Mouse (Mus musculus): ENCODE data around the gene Hkdc1.

Gene Hkdc1

DNA sequence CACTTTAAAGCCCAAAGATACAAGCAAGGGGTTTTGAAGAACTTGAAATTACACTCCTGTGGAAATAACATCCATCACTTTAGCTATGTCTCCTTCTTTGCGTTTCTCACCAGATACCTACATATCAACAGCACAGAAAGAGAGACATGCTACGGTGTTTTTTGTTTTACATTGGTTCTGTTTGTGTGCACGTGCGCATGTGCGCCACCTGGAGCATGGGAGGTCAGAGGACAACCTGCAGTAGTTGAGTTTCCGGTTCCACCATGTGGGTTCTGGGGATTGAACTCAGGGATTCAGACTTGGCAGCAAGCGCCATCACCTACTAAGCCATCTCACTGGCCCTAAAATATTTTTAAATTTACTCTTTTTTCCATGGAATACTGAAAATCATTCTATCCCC is 63.5 kb downstream of the Hkdc1 start:
- DNase-seq: no peak

GRCm38 (mm10) chr10:62356105-62356730 is 66.1 kb downstream of the Hkdc1 start:
- no peak for DNase-seq

DNA sequence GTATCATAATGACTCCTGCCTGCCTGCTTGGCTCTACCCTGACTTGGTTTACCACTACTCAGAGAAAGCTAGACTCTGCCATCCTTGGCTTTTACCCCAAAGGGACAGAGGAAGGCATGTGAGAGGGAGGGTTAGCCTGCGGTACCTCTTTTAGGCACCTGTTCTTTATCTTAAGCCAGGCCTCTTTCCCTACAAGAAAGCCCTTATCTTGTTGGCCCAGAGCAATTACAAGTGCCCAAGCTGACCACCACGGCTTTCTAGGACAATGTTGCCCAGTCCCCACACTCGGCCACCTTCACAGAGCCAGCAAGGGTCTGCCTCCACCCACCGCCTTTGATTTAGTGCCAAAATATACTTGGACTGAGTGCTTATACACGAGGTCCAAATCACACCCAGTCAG is 77.1 kb downstream of the Hkdc1 start:
- DNase-seq: no peak

GRCm38 (mm10) chr10:62344004-62344752 is 78.1 kb downstream of the Hkdc1 start:
- no peak for DNase-seq

GRCm38 (mm10) chr10:62342512-62342911 is 79.8 kb downstream of the Hkdc1 start:
- no peak for DNase-seq

GRCm38 (mm10) chr10:62341956-62342355 is 80.3 kb downstream of the Hkdc1 start:
- DNase-seq: no peak

DNA sequence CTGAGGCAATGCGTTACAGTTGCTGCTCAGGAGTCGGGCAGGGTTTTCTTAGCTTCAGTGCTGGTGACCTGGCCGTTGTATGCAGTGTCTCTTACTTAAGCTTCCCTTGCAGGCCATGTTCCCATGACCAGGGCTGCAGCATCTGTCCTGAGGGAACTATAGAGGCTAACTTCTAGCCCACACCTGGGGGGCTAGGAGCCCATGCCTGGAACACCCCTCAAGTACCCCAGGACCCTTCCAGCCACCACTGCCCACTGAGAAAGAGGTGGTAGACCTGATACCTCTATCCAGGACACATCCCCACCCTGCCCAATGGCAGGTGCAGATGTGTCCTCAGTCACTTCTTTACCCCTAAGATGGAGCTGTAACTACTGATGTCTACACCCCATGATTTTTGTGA is 81.3 kb downstream of the Hkdc1 start:
- DNase-seq: no peak

GRCm38 (mm10) chr10:62340095-62340731 is 82.1 kb downstream of the Hkdc1 start:
- peak; percentile 96 for DNase-seq

- peak; percentile 30 for DNase-seq
These were observed 82.8 kb downstream of the Hkdc1 start for GRCm38 (mm10) chr10:62339211-62340094.

DNA sequence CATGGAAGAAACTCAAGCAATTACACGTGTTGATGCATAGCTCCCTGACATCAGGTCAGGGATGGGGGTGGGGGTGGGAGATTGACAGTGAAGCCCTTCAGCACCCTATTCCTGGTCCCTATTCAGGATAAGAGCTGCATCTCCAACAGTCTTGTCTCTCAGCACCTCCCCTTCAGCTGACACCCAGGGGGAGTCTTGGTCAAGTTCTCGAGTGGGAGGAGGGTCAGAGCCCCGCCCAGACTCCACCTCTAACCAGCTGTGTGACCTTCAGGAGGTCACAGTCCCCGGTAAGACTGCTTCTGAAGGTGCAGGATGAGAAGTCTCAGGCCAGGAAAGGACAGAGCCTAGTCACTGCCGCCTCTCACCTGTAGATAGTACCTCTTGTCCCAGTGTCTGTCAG is 83.7 kb downstream of the Hkdc1 start:
- no peak for DNase-seq

DNA sequence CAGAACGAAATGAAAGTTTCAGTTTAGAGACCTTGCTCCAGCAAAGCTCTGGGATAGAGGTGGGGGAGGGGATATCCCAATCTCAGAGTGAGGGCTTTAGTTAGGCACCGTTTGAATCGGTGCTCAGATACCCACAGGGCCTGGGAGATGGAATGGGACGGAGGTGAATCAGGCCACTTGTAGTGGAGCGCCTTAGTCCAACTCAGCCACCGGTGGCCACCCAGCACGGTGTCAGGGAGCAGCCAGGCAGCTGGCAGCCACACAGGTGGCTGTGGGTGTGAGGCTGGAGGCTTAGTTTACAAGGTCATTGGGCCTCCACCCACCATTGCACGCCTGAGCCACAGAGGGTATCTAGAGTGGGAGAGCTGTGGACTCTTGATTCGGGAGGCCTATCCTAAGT is 84.1 kb downstream of the Hkdc1 start:
- no peak for DNase-seq

DNA sequence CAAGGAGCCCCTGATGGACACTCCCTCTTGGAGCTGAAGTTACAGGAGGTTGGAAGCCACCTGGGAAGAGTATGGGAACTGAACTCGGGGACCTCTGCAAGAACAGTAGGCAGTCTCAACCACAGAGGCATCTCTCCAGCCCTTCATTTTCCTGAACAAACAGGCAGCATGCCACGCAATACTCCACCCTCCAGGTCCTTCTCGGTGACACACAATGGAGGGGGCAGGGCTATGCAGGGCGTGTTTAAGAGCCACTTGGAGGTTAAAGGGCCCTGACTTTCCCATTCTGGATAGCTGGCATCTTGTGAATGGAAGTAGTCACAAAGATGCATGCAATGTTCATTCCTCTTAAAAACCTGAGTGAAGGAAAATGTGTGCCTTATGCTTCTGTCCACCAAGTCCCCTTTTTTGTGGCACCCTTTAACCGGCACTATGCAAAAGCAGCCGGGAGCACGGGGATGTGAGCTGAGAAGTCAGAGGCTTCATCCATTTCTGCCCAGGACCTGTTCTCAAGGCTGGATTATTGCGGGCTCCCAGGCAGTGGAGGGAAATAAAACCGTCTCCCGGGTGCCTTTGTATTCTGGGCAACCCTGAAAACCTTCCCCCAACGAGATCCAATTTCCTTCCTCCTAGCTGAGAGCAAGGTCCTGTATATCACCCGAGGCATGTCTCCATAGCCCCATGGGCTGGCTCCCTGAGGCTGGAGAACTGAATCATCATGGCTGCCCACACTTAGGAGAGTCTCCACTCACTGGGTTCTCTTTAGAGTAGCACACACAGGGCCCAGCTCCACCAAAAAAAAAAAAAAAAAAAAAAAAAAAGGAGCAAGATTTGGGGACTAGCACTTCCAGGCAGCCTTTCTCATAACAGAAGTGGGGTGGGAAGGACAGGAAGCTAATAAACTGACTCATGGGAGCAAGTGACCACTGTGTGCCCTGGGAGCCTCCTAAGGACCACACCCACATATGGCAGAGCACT is 85.4 kb downstream of the Hkdc1 start:
- no peak for DNase-seq

- peak; percentile 56 for DNase-seq
These were observed 86.9 kb downstream of the Hkdc1 start for GRCm38 (mm10) chr10:62335423-62335776.

- DNase-seq: no peak
These were observed 87.4 kb downstream of the Hkdc1 start for GRCm38 (mm10) chr10:62334686-62335422.

DNA sequence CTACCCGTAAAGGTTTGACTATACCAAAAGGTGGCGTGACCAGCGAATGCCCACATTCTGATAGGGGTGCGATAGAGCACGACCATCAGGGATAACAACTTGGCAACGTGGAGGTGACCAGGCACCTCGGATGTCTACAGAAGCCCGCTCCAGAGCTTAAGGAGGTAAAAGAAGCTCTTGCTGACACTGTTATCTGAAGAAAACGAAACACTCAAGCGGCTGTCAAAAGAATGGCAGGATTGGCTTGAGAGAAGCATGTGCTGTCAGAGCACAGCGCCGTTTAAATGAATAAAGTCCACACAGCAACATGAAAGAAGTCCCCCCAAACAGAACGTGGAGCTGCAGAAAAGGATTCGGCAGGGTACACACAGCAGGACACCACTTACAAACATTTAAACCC is 89.0 kb downstream of the Hkdc1 start:
- DNase-seq: no peak

Measured in embryo, embryonic 11 days (tissue).